Mouse (Mus musculus): ENCODE data around the gene Adarb2.

DNA sequence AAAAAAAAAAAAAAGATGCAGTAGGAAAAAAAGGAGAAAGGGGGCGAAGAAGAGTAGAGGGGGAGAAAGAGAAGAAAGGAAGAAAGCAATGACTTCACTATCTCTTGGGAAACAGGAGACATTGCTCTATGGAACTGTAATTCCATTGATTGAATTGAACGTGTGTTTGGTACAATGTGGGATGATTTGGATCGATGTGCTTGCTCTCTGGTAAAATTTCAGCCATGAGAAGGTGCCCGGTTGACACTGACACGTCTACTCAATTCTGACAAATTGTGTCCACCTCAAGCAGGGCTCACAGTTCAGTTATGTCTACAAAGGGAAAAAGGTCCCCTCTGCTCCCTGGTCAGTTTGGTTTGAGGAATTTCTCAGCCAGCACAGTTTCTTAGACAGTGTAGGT is 495.8 kb downstream of the Adarb2 start:
- no peak for TF ChIP-seq CTCF (IDR thresholded peaks at IDR 0.05; ENCODE audit: borderline replicate concordance, insufficient read depth, low read length)
- TF ChIP-seq POLR2A (IDR thresholded peaks at IDR 0.05; ENCODE audit: low read depth, low read length): no peak

Data from embryonic fibroblast, embryonic 13.5 days (primary cell).